Comparison of ENCODE assay signal across 8 mouse cellular contexts in genomic region chr9:37489446-37490120, GRCm38 (mm10). TPM values are rescaled to one million over a fixed set of nuclear protein-coding genes. Genes with fewer than 3 reads are reported as not detected.
DNase-seq lines count a peak whose midpoint lies in the region; ATAC-seq lines count a peak whose summit lies in the region.

No protein-coding gene starts in this region.

- H3K4me2 ChIP-seq in forebrain, embryonic 15.5 days (replicated peaks) = peak overlapping the region; percentile 86

- H3K27me3 ChIP-seq in forebrain, embryonic 15.5 days = no peaks in the 10 kb centered on the region

- peak overlapping the region; percentile 98 for H3K27ac ChIP-seq in forebrain, embryonic 15.5 days (replicated peaks)

- H3K9ac ChIP-seq in forebrain, embryonic 15.5 days (replicated peaks) = peak overlapping the region; percentile 93

- peak overlapping the region; percentile 92 for H3K4me3 ChIP-seq in forebrain, embryonic 15.5 days

- DNase-seq in MEL-GATA-1-ER (ENCODE audit: extremely low read depth, low read depth) = peak; percentile 64
- peak; percentile 23 to 51 for DNase-seq in cerebellum, adult 18-20 months
- DNase-seq in heart, postnatal 36 days = peak; percentile 35 to 42
- DNase-seq in layer of hippocampus, adult 9-11 months = peak; percentile 12
- peak; percentile 29 for DNase-seq in lung, postnatal 25 days (ENCODE audit: low spot score)
- peak; percentile 65 for DNase-seq in retina, embryonic 14.5 days (ENCODE audit: low spot score)
- DNase-seq in thymus, postnatal 4 days = peak; percentile 63

- intact Hi-C loops in heart, postnatal 36 days (cut with DNase I) = loop anchor here (2.0 kb wide), 1 partner anchor 37 kb away; no protein-coding TSS in a partner anchor

- ATAC-seq in forebrain, embryonic 15.5 days (replicated peaks) = peak; percentile 82

- peaks cover 30% of the 10 kb centered on the region for H3K4me1 ChIP-seq in forebrain, embryonic 15.5 days

- no peaks in the 10 kb centered on the region for H3K36me3 ChIP-seq in forebrain, embryonic 15.5 days

- WGBS in forebrain, embryonic 15.5 days = under 1% methylated on average over 72 of the region's 75 CpGs

- H3K9me3 ChIP-seq in forebrain, embryonic 15.5 days = no peaks in the 10 kb centered on the region

RNA-seq across cellular contexts. Expression of gene Msantd2, which starts 0.5 kb away (rescaled TPM):
- polyA plus RNA-seq in forebrain, embryonic 15.5 days (2015; fragmentation: Nextera tagmentation; extraction: Ambion mirVana) = 34.1 and 34.7 TPM in 2 replicates
- total RNA-seq in heart, postnatal 36 days (2021) = 1 to 10 TPM; 6.7 to 6.9 TPM

RNA-seq across cellular contexts. Expression of gene Esam, which starts 38.3 kb away (rescaled TPM):
- polyA plus RNA-seq in forebrain, embryonic 15.5 days (2015; fragmentation: Nextera tagmentation; extraction: Ambion mirVana) = 34.3 and 34.5 TPM in 2 replicates
- total RNA-seq in heart, postnatal 36 days (2021) = 10 to 100 TPM; 66.9 to 79.2 TPM

RNA-seq across cellular contexts. Expression of gene Vsig2, which starts 49.5 kb away (rescaled TPM):
- 0.64 and 0.69 TPM in 2 replicates for polyA plus RNA-seq in forebrain, embryonic 15.5 days (2015; fragmentation: Nextera tagmentation; extraction: Ambion mirVana)
- total RNA-seq in heart, postnatal 36 days (2021) = 1 to 10 TPM; 4.0 to 4.7 TPM

RNA-seq across cellular contexts. Expression of gene Robo3, which starts 56.5 kb away (rescaled TPM):
- polyA plus RNA-seq in forebrain, embryonic 15.5 days (2015; fragmentation: Nextera tagmentation; extraction: Ambion mirVana) = 1.6 and 3.1 TPM in 2 replicates
- total RNA-seq in heart, postnatal 36 days (2021) = not detected

Comparison
In these comparisons a context has a peak if more than half of its experiments do, and no peak if none do; other contexts are left out.
1. Peak in every context shown above with its lines: DNase-seq, ATAC-seq, H3K4me3 ChIP-seq and H3K27ac ChIP-seq.
2. DNase-seq: peak in every context shown above with its lines; median percentile 65 in retina, embryonic 14.5 days; 64 in MEL-GATA-1-ER; 63 in thymus, postnatal 4 days; 38 in heart, postnatal 36 days; 37 in cerebellum, adult 18-20 months; 29 in lung, postnatal 25 days; 12 in layer of hippocampus, adult 9-11 months.